Mouse (Mus musculus) megakaryocyte progenitor cell, adult 5-6 weeks (primary cell): Measurements from ENCODE around the gene Spag9. TPM values are rescaled to one million over a fixed set of nuclear protein-coding genes. Genes with fewer than 3 reads are reported as not detected.

ENCODE experiments used
- ATAC-seq: replicated peaks from 2 replicates; pipeline ENCODE4 v1.8.0; 2016; ENCODE audit warnings: mild to moderate bottlenecking, moderate TSS enrichment, inconsistent platforms; ENCODE audit not compliant: poor library complexity
- total RNA-seq, 2 experiments: library from RNA; stranded (forward) in 1 of 2; stranded (reverse) in 1 of 2; fragments of 157-497, 149-512 nt in 1 of 2; fragments of 200-1000 nt in 1 of 2; gene quantifications; 2 replicates each; pipeline versions ENCODE4 v1.2.3 to v1.2.4; 2015 to 2017

Gene Spag9
- total RNA-seq, 2 experiments from 2014 or later: 33.6 to 51.5 TPM

- ATAC-seq: no peak
Observed at GRCm38 (mm10) chr11:94045016-94045415, 49.1 kb downstream of the Spag9 start.

GRCm38 (mm10) chr11:94047288-94047687, 51.4 kb downstream of the Spag9 start:
- ATAC-seq: no peak

GRCm38 (mm10) chr11:94054176-94054575, 58.3 kb downstream of the Spag9 start:
- ATAC-seq: no peak

- ATAC-seq: no peak
Observed at GRCm38 (mm10) chr11:94054901-94055300, 59.0 kb downstream of the Spag9 start.

GRCm38 (mm10) chr11:94063941-94064340, 68.0 kb downstream of the Spag9 start:
- no peak for ATAC-seq

GRCm38 (mm10) chr11:94070455-94070854, 74.6 kb downstream of the Spag9 start:
- 0 out of 2 replicates have a peak, but pooled peaks have one; percentile 48 for ATAC-seq

- peak; percentile 79 for ATAC-seq
Observed at GRCm38 (mm10) chr11:94073283-94073682, 77.4 kb downstream of the Spag9 start.

GRCm38 (mm10) chr11:94086966-94087365, 91.1 kb downstream of the Spag9 start:
- ATAC-seq: peak; percentile 94

- ATAC-seq: no peak
Observed at GRCm38 (mm10) chr11:94090496-94090895, 94.6 kb downstream of the Spag9 start.

- ATAC-seq: no peak
Observed at GRCm38 (mm10) chr11:94097489-94097888, 101.6 kb downstream of the Spag9 start.

GRCm38 (mm10) chr11:94098840-94099239, 102.9 kb downstream of the Spag9 start:
- no peak for ATAC-seq

GRCm38 (mm10) chr11:94113795-94114194, 117.9 kb downstream of the Spag9 start:
- peak; percentile 82 for ATAC-seq

GRCm38 (mm10) chr11:94115408-94115807, 119.5 kb downstream of the Spag9 start:
- no peak for ATAC-seq

GRCm38 (mm10) chr11:94116655-94117054, 120.8 kb downstream of the Spag9 start:
- no peak for ATAC-seq

GRCm38 (mm10) chr11:94117836-94118235, 121.9 kb downstream of the Spag9 start:
- no peak for ATAC-seq

GRCm38 (mm10) chr11:94118612-94119011, 122.7 kb downstream of the Spag9 start:
- ATAC-seq: peak; percentile 76

- ATAC-seq: no peak
Observed at GRCm38 (mm10) chr11:94120690-94121089, 124.8 kb downstream of the Spag9 start.

- no peak for ATAC-seq
Observed at GRCm38 (mm10) chr11:94121501-94121900, 125.6 kb downstream of the Spag9 start.

GRCm38 (mm10) chr11:94122341-94123030, 126.6 kb downstream of the Spag9 start:
- ATAC-seq: peak; percentile 71

GRCm38 (mm10) chr11:94126701-94127100, 130.8 kb downstream of the Spag9 start:
- ATAC-seq: no peak

GRCm38 (mm10) chr11:94127966-94128365, 132.1 kb downstream of the Spag9 start:
- peak; percentile 97 for ATAC-seq

- no peak for ATAC-seq
Observed at GRCm38 (mm10) chr11:94128506-94128905, 132.6 kb downstream of the Spag9 start.
